Mouse (Mus musculus) ZHBTc4 (cell line): ENCODE measurements around the gene Notch2.
"Not testable (repeated sequence)": the region's sequence is repeated elsewhere in the genome, so short reads cannot be mapped to it uniquely, and the experiment has no call there.

Source experiments
- DNase-seq: peaks from one replicate; pipeline ENCODE4 v3.0.0-alpha.2; 2011; ENCODE audit warnings: low read depth, low spot score

Notch2 gene

DNA sequence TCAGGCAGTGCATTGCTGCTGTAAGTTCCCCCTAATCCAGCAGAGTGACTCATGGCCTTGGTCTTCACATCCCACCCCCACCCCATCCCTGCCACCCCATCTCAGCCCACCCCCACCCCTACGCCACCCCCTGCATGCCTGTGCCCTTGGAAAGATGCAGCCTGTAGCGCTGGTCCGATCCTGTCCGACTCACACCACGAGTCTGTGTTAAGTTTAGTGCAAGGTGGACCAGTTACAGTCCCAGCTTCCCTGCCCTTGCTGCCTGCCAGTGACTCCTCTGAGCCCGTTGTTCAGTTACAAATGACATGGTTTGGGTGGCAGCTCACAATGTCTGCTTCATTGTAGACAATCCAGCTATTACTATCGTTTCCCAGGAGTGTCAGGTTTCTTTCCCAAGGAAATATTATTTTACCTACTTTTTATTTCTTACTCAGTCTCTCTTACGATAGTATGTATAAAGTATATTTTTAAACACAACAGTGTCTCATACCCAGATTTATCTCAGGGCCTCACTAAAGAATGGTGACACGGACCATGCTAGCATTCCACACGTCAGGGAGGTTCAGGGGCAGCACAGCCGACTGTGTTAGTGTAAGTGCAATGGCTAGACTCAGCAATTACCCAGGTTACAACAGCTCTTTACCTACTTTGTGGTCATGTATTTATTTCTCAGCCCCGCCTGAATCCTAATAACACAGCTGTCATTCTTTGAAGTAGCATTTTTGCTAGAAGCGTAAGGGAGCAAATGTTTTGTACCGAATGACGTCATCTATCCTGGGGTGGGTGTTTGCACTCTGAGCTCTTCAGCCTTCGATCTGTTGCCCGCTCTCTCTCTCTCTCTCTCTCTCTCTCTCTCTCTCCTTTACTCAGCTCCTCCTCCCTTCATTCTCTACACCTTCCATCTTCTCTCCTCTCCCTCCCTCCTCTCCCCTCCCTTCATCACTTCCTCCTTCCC, 81.6 kb downstream of the Notch2 start:
- no peak for DNase-seq

DNA sequence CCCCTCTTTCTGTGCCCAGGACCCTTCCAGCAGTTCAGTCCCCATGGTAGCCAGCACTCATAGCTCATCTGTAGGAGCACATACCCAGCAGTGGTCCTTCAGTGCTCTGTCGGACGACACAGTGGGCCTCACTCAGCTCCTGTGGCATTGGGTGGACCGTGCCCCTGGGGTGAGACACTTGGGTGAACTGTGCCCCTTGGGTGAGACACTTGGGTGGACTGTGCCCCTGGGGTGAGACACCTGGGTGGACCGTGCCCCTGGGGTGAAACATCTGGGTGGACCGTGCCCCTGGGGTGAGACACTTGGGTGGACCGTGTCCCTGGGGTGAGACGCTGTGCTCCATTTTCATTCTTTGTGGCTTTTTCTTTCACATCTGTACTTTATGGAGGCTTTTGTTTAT, 83.7 kb downstream of the Notch2 start:
- no peak for DNase-seq

DNA sequence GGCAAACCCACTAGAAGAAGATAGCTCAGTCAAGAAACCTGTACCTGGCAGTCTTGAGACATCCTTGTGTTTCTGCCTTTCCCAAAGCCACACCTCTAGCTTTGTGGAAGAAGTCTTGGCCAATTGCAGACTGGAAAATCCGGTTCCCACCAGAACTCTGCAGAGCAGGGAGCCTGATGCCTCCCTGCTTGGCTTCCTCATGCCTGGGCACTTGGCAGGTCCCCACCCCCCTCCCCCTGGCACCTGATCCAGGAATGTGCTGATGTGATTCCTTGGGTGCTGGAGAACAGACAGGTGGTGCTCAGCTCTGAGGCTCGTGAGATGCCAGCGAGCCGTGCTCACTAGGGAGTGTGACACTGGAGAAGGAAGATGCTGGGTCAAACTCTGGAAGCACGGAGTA, 85.3 kb downstream of the Notch2 start:
- DNase-seq = peak; percentile 43

DNA sequence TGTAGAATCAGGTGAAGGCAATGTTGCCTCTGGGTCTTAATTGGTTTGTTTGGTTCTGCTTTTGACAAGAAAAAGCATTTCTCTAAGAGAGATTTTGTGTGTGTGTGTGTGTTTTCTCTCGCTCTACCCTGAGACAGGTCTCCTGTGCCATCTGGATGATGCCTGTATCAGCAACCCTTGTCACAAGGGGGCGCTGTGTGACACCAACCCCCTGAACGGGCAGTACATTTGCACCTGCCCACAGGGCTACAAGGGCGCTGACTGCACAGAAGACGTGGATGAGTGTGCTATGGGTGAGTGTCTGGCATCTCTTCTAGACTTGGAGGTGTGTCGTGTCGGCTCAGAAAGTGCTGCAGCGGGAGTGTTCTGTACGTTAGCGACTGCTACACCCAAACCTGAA, 86.0 kb downstream of the Notch2 start:
- DNase-seq = peak; percentile 58

GRCm38 (mm10) chr3:98101541-98101940, 88.2 kb downstream of the Notch2 start:
- DNase-seq = no peak

DNA sequence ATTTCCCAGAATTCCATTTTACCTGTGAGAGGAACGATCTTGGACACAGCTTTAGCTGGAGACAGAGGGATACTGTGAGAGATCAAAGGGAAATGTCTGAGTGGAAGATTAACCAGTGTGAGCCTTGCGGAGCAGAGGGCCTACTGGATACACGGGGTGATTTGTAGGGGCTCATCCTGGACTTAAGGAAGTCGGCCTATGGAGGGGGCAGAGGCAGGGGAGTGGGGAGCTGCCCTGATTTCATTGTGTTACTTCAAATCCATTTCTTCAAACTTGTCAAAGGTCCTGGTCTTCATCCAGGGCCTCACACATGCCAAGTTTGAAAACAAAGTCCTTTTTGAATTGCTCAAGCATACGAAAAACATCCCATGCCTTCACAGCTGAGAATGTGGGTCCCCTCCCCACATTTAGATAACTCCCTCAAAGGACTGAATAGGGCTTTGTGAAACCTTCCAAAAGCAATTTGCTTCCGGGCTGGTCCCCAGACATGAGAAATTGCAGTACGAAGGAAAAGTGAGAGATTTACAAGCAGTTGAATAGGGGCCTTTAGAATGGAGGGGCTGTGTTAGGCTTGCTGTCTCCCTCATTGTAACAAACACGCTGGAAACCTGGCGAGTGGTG, 91.6 kb downstream of the Notch2 start:
- no peak for DNase-seq

DNA sequence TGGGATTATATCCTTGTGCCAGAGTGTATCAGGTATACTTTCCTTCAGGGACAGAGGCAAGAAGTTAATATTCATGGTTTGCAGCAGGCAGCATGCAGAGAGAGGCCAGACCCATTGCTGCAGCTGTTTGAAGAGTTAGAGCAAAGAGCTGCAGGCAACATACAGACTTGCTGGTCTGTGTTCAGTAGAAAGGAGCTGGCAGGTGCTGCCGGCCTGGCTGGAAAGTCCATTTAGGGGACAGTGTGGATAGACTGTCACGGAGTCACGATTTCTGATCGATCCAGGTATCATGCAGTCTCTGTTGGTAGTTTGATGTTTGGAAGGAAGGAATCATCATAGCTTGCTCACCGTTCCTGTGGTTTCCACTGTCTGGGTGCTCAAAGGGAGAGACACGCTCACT, 92.2 kb downstream of the Notch2 start:
- no peak for DNase-seq

- no peak for DNase-seq
These were observed 92.8 kb downstream of the Notch2 start for GRCm38 (mm10) chr3:98106115-98106514.

DNA sequence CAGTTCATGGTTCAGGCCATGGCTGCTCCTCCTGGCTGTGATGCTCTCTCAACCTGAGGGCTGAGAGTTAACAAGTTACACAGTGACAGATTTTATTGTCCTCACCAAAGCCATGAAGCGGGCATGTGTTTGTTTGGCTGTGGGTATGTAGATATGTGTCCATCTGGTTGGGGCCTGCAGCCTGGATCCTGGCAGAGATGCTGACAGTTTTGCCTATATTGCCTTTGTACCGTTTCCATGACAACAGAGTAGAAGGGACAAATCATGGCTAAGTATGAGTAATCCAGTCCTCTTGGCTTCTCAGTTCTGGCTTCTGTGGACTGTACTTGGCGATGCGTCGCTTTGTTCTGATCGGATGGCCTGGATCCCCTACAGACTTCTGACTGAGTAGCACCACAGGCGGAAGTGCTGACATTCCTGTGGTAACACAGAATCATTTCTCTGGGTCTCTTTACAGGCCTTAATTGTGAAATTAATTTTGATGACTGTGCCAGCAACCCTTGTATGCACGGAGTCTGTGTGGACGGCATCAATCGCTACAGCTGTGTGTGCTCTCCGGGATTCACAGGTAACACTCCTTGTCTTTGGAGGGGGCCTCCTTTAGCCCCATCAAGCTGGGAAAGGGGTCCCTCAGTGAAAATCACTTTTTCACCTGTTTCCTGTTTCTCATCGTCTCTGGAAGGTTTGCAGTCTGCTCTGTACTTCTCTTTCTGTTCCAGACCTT, 93.4 kb downstream of the Notch2 start:
- DNase-seq = no peak

DNA sequence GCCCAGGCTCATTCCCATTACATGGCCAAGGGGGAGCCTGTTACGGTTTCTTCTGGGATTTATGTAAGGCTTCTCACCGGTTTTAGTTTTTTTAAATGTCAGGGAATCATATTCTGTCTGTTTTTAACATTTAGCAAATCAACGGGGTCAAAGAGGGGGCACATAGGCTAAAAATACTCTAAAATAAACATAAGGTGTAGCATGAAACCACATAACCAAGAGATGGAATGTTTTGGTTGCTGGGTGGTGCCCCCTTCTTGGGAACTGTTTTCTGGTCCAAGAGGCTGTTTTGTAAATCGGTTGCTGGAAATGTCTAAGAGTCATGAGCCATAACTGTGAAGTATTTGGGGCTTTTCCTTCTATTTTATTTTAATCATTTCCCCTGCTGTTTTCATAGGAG, 95.1 kb downstream of the Notch2 start:
- DNase-seq = no peak

DNA sequence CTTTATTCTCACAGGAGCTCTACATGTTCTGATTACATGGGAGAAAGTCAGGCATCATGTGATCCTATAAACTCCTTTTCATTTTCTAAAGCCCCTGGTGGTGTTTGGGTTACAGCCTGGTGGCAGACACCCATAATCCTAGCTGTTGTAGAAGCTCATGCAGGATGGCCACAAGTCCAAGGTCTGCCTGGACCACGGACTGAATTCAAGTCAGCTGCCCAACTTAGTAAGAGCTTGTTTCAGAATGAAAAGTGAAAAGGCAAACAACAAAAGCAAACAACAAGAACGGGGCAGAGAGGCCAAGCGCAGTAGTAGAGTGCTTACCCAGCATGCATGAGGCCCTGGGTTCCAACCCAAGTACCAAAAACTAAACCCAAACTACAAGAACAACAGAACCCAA, 95.5 kb downstream of the Notch2 start:
- no peak for DNase-seq

- DNase-seq = no peak
These were observed 97.3 kb downstream of the Notch2 start for GRCm38 (mm10) chr3:98110610-98111009.

GRCm38 (mm10) chr3:98118252-98118651, 104.9 kb downstream of the Notch2 start:
- DNase-seq = no peak

- DNase-seq = no peak
These were observed 106.0 kb downstream of the Notch2 start for GRCm38 (mm10) chr3:98119338-98119737.

GRCm38 (mm10) chr3:98120884-98121283, 107.6 kb downstream of the Notch2 start:
- DNase-seq = no peak

DNA sequence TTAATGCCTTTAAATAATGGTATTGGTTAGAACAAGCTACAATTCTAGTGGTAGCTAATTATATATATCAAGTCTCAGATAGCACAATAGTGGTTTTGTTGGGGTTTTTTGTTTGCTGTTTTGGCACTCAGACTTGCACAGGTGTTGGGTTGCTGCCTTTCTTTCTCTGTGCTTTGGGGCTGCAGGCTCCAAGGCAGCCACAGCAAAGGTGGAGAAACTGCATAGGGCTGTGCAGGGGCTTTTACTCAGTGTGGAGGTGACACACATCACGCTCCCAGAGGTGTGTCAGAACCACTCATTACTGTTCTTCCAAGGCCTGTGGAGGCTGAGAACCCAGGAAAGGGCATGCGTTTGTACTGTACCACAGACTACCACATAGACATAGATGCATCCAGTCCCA, 114.4 kb downstream of the Notch2 start:
- no peak for DNase-seq

DNA sequence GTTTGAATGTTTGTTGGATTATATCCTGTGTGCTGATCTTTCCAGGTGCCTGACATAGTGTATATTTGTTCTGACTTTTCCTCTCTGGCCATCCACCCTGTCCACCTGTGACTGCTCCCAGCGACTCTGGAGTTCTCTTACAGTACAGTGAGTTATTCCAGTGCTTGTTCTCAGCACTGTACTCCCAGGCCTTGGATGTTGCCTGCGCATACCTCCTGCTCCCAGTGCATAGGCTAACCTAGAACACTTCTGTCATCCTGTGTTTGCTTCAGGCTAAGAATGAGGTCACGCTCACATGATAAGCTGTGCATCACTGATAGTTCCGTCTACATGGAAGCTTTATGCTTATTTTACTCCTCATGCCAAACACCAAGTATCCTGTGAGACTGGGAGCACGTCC, 115.4 kb downstream of the Notch2 start:
- no peak for DNase-seq

- DNase-seq = not testable (repeated sequence)
These were observed 118.8 kb downstream of the Notch2 start for GRCm38 (mm10) chr3:98132140-98132539.

DNA sequence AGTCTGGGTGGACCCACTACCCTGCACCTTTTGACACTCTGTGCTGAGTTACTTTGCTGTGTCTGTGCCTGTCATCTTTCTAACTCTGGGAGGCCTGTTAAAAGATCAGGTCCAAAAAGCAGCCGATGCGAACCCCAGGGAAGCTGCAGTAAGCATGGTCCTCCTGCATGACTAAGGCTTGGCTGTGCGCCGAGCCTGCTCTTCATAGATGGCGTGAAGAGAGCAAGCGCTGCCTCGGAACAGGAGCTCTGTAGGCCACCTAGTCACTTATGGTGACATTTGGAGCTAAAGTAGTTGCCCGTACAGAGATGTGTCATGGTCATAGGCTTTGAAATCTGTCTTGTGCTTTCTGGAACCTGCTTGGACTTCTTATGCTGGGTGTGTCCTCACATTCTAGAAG, 119.3 kb downstream of the Notch2 start:
- no peak for DNase-seq

DNA sequence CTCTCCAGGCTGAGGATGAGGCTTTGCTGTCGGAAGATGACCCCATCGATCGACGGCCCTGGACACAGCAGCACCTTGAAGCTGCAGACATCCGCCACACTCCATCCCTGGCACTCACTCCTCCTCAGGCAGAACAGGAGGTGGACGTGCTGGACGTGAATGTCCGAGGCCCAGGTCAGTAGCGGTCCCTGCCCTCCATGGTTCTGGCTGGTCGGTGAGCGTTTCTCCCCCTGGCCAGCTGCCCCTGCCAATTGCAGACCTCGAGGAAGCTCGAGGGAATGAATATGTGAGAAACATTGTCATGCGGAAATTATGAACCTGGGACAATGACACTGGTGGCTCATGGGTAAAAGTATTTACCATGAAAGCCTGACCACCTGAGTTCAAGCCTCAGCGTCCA, 128.1 kb downstream of the Notch2 start:
- no peak for DNase-seq

GRCm38 (mm10) chr3:98142862-98143261, 129.5 kb downstream of the Notch2 start:
- DNase-seq = no peak

DNA sequence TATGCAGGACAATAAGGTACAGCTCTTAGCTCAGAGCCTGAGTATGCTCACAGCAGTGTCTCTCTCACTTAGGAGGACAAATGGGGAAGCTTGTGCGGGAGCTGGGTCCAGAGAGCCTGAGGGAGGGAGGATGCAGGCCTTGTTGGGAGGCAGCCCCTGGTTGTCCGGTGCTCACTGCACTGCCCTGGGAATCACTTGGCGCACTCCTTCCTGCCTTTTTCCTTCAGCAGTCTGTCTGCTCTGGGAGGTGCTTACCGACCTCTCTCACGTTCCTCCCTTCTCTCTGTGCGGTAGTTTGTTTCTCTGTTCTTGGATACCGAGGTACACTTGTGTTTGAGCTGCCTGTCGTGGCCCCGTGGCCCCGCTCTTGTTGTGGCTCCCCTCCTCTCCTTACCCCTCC, 131.9 kb downstream of the Notch2 start:
- DNase-seq = no peak
